Mouse (Mus musculus) left cerebral cortex, postnatal 25 days (tissue): Measurements from ENCODE around the gene Coro6. TPM values are rescaled to one million over a fixed set of nuclear protein-coding genes. Genes with fewer than 3 reads are reported as not detected.

Experiments
- total RNA-seq, 2 experiments: library from RNA; stranded (reverse); gene quantifications; 2 replicates each; pipeline ENCODE4 v1.2.3; 2021

Coro6 gene
- total RNA-seq, 2 experiments from 2014 or later = 31.8 to 36.1 TPM

Other genes starting within 250 kb of the Coro6 start
- 10 to 100 TPM; 34.8 to 37.1 TPM for gene Ssh2, start 246.1 kb upstream of the Coro6 start, total RNA-seq
- gene Ankrd13b, start 27.3 kb downstream of the Coro6 start, total RNA-seq = 100 to 1,000 TPM; 100 to 101 TPM
- 100 to 1,000 TPM; 247 to 261 TPM for gene Git1, start 31.2 kb downstream of the Coro6 start, total RNA-seq
- gene Abhd15, start 52.7 kb downstream of the Coro6 start, total RNA-seq = 1 to 10 TPM; 1.6 to 1.7 TPM
- gene Trp53i13, start 53.6 kb downstream of the Coro6 start, total RNA-seq = 1 to 10 TPM; 3.3 to 4.4 TPM
- not detected for gene Gm10392, start 56.8 kb downstream of the Coro6 start, total RNA-seq
- 100 to 1,000 TPM; 107 to 108 TPM for gene Taok1, start 145.4 kb downstream of the Coro6 start, total RNA-seq
- 10 to 100 TPM; 71.6 to 72.4 TPM for gene Nufip2, start 223.7 kb downstream of the Coro6 start, total RNA-seq